Mouse (Mus musculus) gastrocnemius, adult 18-20 months (tissue): ENCODE measurements around the gene Tmem150c. TPM values are rescaled to one million over a fixed set of nuclear protein-coding genes. Genes with fewer than 3 reads are reported as not detected.

Source experiments
- total RNA-seq, 2 experiments: library from RNA; stranded (reverse); gene quantifications; 2 replicates each; pipeline ENCODE4 v1.2.3; 2021

The Tmem150c gene
- total RNA-seq, 2 experiments from 2014 or later = 0.91 to 1.3 TPM

Other genes starting within 250 kb of the Tmem150c start
- 10 to 100 TPM; 74.5 to 74.7 TPM for gene Hnrnpd, start 180.9 kb downstream of the Tmem150c start, total RNA-seq
- not detected for gene 4930524J08Rik, start 180.7 kb downstream of the Tmem150c start, total RNA-seq
- gene Hnrnpdl, start 120.1 kb downstream of the Tmem150c start, total RNA-seq = 10 to 100 TPM; 67.4 to 67.7 TPM
- gene Enoph1, start 119.8 kb downstream of the Tmem150c start, total RNA-seq = 1 to 10 TPM; 6.4 to 8.0 TPM